Mouse (Mus musculus): ENCODE results near the gene Celf2.

The Celf2 gene

GRCm38 (mm10) chr2:6915386-6915785 is 594.0 kb downstream of the Celf2 start:
- no peak for DNase-seq (ENCODE audit: low spot score in 2 of 2)

DNA sequence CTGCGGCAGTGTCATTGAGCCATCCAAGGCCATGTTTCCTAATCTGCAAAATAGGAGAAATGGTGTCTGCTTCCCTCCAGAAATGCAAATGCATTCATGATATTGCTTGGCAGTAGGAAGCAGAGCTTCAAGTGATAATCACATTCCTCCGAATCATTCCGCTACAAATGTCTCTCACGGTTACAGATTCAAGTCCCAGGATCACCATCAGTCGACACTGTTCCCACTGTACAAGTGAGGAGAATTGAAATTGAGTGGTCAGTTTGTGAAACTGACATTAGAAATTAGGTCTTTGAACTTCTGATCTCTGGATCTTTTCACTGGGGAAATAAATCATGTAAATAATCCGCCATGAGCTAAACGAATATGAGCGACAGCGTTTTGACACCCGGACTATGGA is 596.0 kb downstream of the Celf2 start:
- no peak for DNase-seq (ENCODE audit: low spot score in 2 of 2)

GRCm38 (mm10) chr2:6911932-6912331 is 597.4 kb downstream of the Celf2 start:
- peak; percentile 34 to 69 for DNase-seq (ENCODE audit: low spot score in 2 of 2)

DNA sequence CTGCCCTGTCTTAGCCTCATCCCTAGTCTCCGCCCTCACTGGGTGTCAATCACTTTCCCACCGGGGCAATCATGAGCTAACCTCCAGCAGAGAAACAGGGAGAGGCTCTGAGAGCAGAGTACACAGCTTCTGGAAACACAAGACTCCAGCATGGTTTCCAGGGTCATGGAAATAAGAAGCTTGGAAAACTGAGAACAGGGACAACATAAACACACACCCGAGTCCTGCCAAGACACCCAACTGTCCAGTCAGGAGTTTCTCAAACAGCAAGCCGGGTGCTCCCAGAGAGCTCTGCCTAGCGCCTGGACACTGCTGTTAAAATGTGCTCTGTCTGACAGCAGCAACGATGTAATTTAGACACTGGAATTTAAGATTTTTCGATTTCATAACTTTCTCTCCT is 599.4 kb downstream of the Celf2 start:
- no peak for DNase-seq (ENCODE audit: low spot score in 2 of 2)

GRCm38 (mm10) chr2:6904411-6904810 is 605.0 kb downstream of the Celf2 start:
- DNase-seq (ENCODE audit: low spot score in 2 of 2), result no peak

GRCm38 (mm10) chr2:6903251-6903763 is 606.1 kb downstream of the Celf2 start:
- DNase-seq (ENCODE audit: low spot score in 2 of 2), result no peak

GRCm38 (mm10) chr2:6896896-6897295 is 612.5 kb downstream of the Celf2 start:
- DNase-seq (ENCODE audit: low spot score in 2 of 2), result no peak

DNA sequence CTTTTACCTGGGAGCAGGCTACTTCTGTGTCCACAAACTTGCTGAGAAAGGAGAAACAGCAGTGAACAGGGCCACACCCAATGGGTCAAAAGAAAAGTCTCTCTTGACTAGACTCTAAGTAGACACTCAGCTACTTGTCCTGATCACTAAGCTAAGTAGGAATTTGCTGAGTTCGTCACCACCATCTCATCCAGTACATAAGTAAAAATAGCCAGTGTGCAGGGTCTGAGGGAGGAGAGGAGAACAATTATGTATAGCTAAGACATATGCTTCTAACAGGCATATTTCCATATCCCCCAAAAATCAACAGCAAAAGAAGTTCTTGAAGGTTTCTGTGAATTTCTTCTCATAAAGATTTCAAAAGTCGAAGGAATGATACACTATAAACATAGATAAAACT is 615.8 kb downstream of the Celf2 start:
- no peak for DNase-seq (ENCODE audit: low spot score in 2 of 2)

DNA sequence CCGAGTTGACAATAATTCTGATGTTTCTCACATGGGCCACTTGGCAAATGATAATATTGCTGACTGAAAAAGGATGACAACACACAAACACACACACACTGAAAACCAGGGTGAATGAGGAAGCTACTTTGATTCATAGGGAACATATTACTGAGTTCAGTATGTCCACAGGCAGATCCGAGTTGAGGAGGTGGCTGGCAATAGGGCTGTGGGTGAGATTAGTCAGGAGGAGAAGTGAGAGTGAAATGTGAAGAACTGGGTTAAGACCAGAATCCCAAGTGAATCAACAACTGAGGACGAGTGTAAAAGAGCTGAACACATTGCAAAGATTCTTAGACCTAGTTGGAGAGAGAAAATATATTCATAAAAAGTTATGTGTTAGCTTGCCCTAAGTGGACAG is 616.3 kb downstream of the Celf2 start:
- DNase-seq (ENCODE audit: low spot score in 2 of 2), result no peak

DNA sequence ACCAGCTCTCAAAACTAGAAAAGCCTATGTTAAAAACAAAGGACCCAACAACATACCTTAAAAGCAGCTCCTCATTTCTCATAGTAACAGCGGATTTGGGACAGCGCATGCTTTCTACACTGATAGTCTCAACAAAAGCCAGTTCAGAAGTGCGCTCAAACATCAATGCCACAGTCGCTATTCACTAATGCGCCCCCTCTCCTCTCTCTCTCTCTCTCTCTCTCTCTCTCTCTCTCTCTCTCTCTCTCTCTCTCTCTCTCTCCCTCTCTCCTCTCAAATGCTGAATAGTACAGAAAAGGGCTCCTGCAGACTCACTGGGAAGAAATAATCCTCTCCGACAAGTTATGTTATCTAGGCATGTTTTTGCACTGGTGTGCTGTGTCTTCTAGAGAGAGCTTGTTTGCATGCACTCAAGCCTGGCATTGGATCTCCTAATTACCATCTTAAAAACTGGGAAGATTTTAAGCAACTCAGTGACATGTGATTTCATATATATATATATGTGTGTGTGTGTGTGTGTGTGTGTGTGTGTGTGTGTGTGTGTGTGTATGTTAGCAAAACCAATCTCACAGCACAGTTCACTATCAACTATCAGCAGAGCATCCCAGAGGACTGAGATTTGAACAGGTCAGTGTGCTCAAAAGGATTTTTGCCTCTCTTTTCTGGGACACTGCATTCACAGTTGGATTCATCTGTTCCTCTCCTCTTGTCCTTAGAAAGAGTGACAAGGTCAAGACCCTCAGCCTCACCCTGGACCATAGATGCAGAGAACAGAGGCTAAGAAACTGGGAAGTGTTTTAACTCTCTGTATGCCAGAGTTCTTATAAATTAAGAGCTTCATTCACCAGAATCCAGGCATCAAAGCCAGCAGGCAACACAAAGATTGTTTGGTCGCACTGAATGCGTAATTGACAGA is 624.3 kb downstream of the Celf2 start:
- DNase-seq (ENCODE audit: low spot score in 2 of 2), result no peak

DNA sequence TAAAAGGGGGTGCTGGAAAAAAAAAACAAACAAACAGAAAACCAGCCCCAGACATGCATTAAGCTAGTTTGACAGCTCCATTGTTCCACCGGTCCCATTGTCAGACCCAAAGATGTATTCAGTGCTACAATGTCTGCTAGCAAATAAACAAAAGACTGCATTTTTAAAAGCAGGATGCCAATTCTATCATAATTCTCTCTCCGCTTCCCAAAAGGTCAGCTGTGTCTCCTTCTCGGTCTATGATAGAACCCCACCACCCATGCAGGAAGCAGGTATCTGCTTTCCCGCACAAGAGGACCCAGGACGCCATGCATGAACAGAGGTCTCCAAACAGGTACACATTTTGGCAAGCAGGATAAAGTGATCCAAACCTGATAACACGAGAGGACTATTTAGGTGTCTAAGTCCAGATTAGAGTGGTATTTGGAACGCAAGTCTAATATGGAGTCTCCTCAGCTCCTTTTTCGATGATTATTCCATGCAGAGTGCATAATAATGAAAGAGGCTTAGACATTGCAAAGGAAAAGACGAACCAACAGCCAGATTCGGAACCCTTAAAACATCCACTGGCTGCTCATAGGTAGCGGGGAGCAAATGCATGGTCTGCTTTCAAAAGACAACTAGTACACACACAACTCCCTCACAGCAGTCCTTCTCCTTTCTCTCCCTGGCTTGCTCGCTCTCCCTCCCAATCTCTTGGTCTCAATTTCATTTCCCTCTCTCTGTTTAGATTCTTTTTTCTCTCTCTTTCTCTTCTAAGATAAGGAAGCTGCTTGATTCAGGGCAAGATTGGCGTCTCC is 625.2 kb downstream of the Celf2 start:
- DNase-seq (ENCODE audit: low spot score in 2 of 2), result no peak

- DNase-seq (ENCODE audit: low spot score in 2 of 2), result no peak
These were observed 627.0 kb downstream of the Celf2 start for GRCm38 (mm10) chr2:6882236-6882885.

DNA sequence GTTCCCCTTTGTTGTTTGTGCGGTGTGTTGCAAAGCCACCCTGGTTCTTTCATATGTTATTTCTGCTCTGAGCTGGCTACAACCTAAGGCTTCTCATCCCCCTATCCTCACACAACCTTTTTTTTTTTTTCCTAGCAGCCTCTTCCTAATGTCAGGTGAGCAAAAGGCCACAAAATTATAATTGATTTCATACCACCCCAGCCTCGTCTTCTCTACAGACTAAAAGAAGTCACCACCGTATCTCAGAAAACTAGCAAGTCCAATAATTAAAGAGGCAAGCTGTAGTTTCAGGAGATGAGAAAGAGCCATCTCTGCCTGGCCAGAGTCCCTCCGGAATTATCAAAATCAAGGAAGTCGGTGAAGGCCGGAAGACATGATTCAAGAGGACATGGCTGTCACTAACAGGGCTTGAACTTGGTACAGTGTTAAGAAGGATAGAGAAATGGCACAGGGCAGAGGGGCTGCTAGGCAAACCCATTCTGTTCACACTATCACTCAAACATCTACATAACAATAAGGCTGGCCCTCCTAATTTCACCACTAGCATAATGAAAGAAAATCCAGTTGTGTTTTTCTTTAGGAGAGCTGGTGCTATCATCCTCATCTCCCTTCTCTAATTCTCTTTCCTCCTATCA is 628.3 kb downstream of the Celf2 start:
- DNase-seq (ENCODE audit: low spot score in 2 of 2), result no peak

DNA sequence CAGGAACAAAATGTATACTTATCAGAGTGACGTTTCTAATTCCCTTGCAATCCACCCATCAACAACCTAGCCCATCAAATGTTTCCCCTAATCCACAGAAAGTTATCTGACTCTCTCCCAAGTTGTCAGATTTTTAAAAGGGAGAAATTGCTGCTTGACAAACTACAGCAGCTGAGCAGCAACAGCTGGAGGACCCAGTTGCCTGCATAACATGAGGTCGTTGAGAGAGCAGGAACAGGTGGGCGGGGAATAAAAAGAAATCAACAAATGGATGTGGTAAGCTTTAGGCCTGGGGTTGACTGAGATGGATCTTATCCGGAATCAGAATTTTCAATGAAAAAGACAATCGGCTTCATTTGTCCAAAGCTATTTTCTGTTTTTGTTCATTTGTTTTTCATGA is 632.3 kb downstream of the Celf2 start:
- DNase-seq (ENCODE audit: low spot score in 2 of 2), result no peak

GRCm38 (mm10) chr2:6876547-6876946 is 632.8 kb downstream of the Celf2 start:
- DNase-seq (ENCODE audit: low spot score in 2 of 2), result peak in 1 of 2 experiments; percentile 13

- no peak for DNase-seq (ENCODE audit: low spot score in 2 of 2)
These were observed 634.2 kb downstream of the Celf2 start for GRCm38 (mm10) chr2:6875071-6875611.

- DNase-seq (ENCODE audit: low spot score in 2 of 2), result no peak
These were observed 635.0 kb downstream of the Celf2 start for GRCm38 (mm10) chr2:6874266-6874955.

- DNase-seq (ENCODE audit: low spot score in 2 of 2), result no peak
These were observed 635.7 kb downstream of the Celf2 start for GRCm38 (mm10) chr2:6873711-6874110.

GRCm38 (mm10) chr2:6872894-6873255 is 636.5 kb downstream of the Celf2 start:
- no peak for DNase-seq (ENCODE audit: low spot score in 2 of 2)

GRCm38 (mm10) chr2:6872131-6872893 is 637.1 kb downstream of the Celf2 start:
- DNase-seq (ENCODE audit: low spot score in 2 of 2), result peak; percentile 54 to 71

Measured in frontal cortex, postnatal 10 days (tissue).